Mouse (Mus musculus) erythroblast, adult 5-6 weeks (primary cell): ENCODE measurements around the gene Ctsz. TPM values are rescaled to one million over a fixed set of nuclear protein-coding genes. Genes with fewer than 3 reads are reported as not detected.

ENCODE experiments used
- ATAC-seq: replicated peaks from 2 replicates; pipeline ENCODE4 v1.8.0; 2016; ENCODE audit warnings: moderate number of reproducible peaks, mild to moderate bottlenecking, moderate TSS enrichment, inconsistent platforms; ENCODE audit not compliant: poor library complexity, low FRiP score, severe bottlenecking
- total RNA-seq, 2 experiments: library from RNA; stranded (forward) in 1 of 2; stranded (reverse) in 1 of 2; fragments of 150-400 nt in 1 of 2; fragments of 200-764, 138-1000 nt in 1 of 2; gene quantifications; 2 replicates each; pipeline versions ENCODE4 v1.2.3 to v1.2.4; 2015 to 2017; ENCODE audit warnings: low replicate concordance in 2 of 2

Ctsz gene
- total RNA-seq, 2 experiments from 2014 or later, result 16.7 to 55.3 TPM

DNA sequence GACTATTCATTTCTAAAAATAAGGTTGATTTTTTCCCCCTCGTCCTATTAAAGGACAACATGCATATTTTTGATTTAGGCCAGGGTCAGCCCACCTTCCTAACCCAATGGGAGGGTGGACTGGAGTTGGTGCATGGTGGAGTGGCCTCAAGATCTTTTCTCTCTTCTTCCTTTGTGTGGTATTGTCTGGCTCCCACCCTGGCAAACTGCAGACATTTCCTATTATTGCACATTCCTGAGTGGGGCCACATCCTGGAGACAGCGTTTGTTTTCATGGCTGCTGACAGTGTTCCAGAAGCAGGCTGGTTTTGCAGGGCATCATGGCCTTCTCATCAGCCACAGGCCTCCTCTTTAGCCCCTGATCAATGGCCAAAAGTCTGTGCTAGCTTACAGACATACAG, 4.2 kb upstream of the Ctsz start:
- ATAC-seq, result no peak

DNA sequence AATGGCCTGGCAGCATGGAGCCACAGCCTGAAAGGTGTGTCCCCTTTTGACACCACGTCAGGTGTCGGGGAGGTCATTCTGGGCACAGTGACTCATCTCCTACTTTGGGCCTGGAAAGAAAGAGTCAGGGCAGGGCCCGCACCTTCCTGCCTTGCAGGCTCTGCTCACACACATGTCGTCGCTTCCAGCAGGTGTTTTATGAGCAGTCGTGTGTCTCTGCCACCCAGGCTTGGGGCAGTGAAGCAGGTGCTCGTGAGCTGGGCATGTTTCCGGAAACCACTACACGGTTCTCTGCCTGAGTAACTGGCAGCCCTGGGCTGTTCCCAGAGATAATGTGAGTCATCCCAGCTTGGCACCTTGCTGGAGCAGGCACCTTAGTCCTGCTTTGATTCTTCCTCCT, 3.6 kb upstream of the Ctsz start:
- no peak for ATAC-seq

DNA sequence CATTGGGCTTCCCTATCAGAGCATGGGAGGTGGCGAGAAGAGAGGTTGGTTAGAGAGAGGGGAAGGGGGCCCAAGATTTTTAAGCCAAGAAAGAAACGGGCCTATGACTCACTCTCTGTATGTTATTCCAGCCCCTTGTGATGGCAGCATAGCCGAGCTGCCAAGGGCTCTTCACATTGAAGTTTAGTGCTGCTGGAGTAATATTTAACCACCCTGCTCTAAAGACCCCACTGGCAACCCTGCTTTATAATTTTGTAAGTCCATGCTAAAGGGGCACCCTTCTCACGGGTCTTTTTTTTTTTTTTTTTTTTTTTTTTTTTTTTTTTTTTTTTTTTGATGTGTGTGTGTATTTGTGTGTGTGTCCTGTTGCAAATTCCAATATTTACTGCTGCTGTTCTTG, 3.1 kb upstream of the Ctsz start:
- ATAC-seq, result no peak

DNA sequence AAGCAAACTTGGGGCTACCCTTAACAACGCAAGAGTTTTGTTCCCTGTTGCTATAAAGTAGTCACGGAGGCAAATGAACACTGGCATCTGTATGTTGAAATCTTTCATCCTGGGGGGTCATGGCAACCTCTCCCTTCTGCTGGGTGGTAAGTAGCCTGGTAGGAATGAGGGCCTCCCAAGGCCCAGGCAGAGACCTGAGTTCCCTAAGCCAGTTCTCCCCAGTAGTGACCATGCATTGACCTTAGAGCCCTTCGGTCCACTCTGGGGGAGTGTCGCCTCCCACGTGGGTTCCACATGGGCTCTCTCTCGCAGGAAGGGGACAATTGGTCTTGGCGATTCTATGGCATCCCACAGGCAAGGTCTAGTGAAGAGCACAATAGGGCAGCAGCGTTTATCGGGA, 1.1 kb upstream of the Ctsz start:
- ATAC-seq, result no peak

DNA sequence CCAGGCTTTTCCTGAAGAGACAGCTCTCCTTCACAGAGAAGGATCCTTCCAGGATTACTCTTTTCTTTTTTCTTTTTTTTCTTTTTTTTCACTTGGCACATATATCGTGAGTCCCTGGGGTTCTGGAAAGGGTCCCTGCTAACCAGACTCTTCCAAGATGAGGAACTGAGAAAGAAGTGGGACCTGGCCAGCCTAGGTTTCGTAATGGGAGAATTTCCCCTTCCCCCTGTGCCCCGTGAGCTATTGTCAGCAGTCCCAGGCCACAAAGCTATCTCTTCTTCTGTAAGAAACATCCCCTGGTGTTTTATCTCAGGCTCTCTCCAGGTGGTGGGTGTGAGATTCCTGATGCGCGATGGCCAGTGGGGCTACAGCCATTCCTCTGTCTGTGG, 605 bp upstream of the Ctsz start:
- ATAC-seq, result no peak

DNA sequence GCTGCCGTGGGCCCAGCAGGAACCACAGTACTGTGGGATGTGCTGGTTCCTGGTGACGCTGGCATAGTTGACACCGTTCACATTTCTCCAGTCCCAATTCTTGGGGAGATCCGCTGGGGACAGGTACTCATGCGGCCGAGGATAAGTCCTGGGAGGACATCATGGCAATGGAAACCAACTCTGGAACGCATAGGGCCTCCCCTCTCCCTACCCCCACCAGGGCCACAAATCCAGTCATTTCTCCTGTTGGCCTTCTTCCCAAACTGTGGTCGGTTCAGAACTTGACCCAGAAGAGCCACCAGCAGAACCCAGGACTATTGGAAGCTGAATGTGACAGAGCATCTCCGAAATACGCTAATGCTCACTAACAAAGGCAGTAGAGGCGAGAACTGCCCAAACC, 658 bp downstream of the Ctsz start:
- no peak for ATAC-seq

DNA sequence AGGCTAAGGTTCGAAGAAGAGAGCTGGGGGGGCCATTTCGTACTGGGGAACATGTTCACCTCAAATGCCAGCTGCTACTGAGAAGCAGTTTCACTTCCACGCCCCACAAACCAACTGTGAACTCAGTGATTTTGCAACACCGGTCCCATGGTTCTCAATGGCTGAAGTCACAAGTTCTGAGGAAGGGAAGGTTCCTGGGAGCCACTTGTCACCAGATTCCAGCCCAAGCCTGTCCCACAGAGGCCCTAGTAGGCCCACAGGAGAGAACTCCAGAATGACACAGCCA, 1.2 kb downstream of the Ctsz start:
- ATAC-seq, result no peak

DNA sequence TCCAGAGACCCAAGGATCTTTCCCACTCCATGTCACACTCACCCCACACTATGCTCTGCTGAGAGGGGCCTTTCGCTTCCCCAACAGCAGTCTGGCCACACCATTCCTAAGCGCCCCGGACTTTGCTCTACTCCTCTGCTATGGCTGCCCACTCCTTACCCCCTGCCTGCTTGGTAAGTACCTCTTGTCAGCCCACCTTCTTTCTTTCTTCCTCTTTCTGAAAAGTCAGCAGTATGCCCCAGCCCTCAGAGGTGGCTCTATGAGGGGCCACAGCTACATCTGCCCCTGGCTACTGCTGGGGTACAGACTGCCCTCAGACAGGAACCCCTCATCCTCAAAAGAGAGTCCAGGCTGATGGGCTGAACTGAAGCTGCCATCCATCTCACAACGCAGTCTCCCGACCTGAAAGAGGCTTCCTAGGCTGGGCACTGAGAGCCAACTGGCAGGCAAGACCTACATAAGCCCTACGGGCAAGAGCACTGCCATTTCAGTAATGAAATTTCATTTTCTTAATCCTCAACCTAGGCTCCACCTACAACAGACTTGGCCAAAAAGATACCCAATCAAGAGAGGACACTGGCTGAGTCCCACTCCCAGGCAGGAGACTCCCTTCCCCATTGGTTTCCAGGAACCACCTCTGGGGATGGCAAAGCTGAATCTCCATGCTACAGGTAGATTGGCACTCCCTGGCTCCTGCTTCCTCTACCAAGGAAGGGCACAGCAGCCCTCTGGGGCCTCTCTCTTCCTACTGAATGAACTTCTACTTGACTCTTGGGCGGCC, 1.7 kb downstream of the Ctsz start:
- no peak for ATAC-seq

DNA sequence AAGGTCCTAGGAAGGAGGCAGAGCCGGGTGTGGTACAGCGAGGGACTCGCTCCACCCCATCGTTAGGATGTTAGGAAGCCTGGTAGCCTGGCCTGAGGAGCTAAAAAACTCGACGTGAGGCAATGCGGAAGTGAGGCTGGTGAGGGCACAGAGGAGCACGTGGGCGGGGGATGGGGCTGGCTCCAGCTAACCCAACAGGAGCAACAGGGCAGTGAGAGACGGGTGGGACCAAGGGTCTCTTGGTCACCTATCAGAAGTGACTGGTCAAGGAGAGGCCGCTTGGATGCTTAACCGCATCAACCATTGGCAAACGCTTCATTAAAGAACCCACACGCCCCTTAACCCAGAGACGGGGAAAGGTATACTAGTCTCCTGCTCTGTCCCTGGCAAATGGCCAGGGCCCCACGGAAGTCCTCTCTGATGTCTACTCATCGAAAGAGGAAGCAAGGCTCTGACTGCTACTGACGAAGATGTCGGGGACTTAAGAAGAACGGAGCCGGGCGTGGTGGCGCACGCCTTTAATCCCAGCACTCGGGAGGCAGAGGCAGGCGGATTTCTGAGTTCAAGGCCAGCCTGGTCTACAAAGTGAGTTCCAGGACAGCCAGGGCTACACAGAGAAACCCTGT, 2.6 kb downstream of the Ctsz start:
- ATAC-seq, result no peak

DNA sequence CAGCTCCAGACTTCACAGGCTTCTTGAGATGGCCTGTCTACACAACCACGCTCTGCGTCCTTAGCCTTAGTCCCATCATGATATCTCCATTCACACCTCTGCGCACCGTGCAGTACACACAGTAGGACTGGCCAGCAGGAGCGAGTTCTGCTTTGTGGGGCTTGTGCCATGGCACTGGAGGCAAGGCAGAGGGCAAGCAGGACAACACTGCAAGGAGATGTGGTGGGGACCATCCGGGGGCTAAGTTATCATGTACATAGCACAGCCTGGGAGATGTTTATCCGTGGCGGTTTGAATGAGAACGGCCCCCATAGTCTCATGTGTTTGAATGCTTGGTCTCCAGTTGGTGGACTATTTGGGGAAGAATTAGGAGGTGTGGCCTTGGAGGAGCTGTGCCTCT, 3.9 kb downstream of the Ctsz start:
- no peak for ATAC-seq

DNA sequence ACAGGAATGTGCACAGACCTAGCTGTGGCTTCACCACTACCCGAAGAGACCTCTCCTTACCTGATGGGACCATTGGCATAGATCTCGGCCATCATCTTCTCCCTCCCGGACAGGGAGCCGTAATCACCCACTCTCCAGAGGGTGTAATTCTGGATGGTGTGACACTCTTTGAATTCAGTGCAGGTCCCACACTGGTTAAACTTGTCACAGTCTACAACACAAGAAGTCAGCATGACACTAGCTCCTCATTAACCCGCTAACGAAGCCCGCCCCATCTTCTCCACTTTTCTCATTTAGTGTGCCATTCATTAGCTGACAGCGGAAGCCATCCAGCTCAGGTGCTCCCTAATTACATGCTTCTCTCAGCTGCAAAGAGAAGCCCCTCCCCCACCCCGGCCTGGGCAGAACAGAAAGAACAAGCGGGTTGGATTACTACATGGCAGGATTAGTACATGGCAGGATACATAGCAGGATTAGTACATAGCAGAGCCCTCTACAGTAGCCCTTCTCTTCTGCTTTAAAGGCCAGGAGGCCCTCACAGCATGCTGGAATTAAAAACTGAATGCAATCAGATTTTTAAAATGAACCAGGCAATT, 9.7 kb downstream of the Ctsz start:
- ATAC-seq, result no peak

DNA sequence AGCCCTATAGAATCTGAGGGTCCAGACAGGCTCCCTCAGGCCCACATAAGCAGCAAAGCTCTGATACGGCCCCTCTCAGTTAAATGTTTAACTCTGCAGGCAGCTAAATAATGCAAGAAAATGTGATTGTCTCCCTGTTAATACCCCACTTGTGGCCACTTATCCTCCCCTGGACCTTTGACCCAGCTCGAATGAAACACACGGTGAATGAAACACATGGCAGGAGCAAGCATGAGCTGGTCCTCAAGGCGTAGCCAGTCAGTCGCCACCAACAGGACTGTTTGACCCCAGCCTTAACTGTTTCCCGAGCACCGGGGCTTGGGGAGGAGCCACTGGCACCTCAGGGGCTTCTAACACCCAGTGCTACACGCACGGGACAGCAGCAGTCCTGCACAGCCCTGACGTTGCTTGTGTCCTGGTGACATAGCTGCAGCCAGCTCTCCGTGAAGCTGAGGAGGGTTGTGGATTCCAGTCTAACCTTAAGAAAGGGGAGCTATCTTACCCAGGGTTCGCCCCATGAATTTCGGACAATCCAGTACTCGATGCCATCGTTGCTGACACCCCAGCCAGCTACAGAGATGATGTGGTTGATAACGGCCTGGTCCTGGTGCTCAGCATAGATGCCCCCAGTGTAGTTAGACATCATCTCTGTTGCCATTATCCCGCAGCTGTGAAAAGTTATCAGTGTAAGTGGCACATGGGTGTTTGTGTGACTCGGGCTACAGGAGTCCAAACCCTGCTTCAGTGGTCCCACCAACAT, 10.6 kb downstream of the Ctsz start:
- ATAC-seq, result no peak

DNA sequence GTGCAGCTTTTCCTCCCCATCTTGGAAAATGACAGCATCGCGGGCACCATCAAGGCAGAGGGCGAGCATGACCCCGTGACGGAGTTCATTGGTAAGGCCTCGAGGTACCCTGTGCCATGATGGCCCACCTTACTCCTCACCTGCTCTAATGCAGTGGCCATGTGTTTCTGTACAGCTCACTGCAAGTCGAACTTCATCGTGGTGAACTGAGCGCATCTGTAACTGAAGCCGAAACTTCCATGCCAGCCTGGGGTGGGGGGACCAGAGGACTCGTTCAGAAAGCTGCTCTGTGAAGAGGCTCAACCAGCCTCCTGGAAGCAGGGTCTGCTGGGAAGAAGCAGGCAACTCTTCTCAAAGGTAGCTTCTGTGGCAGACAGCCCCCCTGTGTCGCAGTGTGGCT, 12.0 kb downstream of the Ctsz start:
- ATAC-seq, result no peak

DNA sequence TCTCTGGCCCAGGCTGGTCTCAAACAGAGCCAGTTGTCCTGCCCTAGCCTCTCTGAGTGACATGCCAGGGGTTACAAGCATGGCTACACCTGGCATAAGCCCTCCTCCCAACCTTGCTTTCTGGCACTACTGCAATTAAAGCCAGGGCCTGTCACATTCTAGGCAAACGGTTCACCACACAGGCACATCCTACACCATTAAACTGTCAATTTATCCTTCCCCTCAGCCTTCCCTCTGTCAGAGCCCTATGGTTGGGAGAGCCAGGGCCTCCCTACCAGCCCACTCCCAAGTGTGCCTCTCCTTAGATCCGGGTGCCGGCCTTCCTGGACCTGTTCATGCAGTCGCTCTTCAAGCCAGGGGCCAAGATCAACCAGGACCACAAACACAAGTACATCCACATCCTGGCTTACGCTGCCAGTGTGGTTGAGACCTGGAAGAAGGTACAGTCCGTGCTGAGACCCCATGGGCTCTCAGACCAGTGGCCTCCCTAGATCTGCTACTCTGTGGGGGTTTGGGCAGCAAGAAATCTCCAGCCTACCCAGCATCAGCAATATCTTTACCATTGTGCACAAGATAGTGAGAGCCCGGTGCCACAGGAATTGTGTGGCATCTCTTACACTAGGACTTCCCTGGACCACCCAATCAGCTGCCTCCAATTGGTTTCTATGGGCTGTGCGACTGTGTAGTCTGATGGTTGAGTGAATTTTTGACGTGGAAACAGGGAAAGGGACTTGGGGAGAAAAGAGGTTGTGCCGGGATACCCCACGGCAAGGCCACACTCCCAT, 14.3 kb downstream of the Ctsz start:
- no peak for ATAC-seq

DNA sequence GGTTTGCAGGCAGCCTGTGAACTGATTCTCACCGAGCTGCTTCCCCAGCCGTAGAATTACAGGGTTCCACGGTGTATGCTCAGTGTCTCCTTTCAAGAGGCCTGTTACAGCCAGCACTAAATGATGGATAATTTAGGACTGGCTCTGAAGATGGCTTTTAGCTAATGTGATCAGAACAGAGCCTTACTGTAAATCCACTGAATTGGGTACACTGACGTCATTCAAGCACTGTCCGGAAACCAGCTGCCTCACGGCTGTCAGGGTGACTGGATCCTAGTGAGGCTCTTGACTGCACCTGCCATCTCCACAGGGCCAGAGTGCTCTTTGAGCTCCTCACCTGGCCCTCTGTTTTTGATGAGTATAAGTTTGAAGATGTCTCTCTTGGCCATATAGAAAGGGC, 17.7 kb downstream of the Ctsz start:
- ATAC-seq, result no peak

DNA sequence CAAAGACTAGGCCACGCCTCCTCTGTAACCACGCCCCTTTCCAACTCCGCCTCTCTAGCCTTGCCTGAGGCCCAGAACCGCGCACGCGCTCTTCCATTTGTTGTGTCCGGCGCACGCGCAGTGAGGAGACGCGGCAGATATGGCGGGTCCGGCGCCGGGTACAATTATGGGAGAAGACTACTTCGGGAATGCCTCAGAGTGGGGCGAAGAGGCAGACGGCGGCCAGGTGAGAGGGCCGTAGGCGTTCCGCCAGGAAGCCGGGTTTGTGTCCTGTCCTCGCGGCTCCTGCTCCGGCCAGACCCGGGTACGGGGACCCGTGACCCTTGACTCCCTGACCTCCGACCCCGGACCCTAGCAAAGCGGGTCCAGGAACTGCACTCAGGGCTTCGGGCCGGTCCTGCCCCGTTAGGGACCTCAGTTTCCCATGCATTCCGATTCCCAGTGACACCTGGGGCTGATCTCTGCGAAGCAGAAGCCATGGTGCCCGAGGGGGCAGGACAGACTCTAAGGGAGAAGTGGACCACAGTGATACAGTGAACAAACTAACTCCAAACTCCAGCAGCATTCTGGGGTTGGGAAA, 23.0 kb downstream of the Ctsz start, which contains the start of gene Nelfcd:
Gene Nelfcd (plus strand): TSS at position 74 of the 580 bp plus-strand sequence.
- peak; percentile 94 for ATAC-seq

DNA sequence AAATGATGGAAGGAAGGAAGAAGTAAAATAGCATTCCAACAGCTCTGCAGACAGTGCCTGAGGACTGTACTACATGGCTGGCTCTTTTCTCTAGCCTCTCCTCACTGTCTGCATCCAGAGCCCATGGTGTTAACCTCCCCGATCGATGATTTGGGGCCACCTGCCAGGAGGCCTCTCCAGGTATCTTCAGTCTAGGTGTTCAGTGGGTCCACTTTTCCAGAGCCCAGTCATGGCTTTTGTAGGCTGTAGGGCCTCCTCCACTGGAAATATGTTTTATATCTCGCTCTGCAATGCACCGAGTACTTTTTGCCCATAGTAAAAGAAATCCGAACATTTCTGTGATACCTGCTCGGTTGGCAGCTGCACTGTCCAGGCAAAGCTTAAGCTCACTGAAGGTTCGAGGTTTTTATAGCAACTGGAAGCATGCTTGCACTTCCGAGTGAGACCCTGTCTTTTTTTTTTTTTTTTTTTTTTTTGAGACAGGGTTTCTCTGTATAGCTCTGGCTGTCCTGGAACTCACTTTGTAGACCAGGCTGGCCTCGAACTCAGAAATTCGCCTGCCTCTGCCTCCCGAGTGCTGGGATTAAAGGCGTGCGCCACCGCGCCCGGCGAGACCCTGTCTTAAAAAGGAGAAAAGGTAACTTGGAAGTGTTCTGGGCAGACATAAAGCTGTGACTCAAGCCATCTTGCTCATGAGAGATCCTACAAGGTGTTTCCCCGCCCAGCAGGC, 23.7 kb downstream of the Ctsz start:
- no peak for ATAC-seq

DNA sequence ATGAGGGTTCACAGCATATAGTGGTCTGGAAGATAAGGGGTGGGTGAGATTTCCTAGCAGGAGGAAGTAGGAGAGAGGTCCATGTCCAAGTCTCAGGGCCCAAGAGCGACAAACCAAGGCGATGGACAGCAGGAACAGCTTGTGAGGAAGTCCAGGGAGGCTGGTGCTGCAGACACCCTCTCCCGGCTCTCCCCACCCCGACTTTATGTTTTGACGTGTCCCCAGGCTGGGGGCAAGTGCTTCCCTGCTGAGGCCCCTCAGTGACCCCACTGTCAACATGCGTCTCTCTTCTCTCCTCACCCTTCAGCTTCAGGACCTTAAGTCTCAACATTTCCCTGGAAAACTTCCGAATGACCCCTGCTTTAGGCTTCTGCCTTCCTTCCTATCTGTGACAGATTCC, 25.7 kb downstream of the Ctsz start:
- no peak for ATAC-seq

DNA sequence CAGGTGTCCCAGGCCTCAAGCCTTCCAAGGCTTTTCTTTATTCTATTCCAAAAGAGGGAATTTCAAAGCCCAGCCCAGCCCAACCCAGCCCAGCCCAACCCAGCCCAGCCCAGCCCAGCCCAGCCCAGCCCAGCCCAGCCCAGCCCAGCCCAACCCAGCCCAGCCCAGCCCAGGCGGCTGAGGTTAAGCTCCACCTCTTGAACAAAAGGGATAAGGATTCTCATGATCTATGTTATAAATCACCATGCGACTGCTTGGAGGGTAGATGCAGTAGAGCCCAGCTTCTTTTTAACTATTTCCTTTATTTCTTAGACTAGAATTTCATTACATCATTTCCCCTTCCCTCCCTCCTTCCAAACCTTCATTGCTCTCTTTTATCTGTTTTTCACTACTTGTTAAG, 28.6 kb downstream of the Ctsz start:
- ATAC-seq, result no peak
